Mouse (Mus musculus): ENCODE measurements around the gene Gpr3. TPM values are rescaled to one million over a fixed set of nuclear protein-coding genes. Genes with fewer than 3 reads are reported as not detected.
A peak's percentile ranks its signal among the peaks of the same experiment; 100 is the strongest.

The Gpr3 gene
- polyA plus RNA-seq, 1 experiment = not detected

GRCm38 (mm10) chr4:133253412-133253811 is 41.1 kb upstream of the Gpr3 start:
- no peaks in the 10 kb centered on the region for H3K27me3 ChIP-seq (ENCODE audit: control insufficient read depth, insufficient read depth, low read length)
- no peak for DNase-seq
- H3K27ac ChIP-seq (ENCODE audit: control insufficient read depth, insufficient read depth, low read length) = no peak overlapping the region
- WGBS = 94% methylated on average over 12 of the region's 12 CpGs
- no peaks in the 10 kb centered on the region; the same call in 1 of the 2 replicates for H3K36me3 ChIP-seq (ENCODE audit: control insufficient read depth, insufficient read depth, low read length)
- TF ChIP-seq CTCF (IDR thresholded peaks at IDR 0.05; ENCODE audit: borderline replicate concordance, control insufficient read depth, extremely low read depth, insufficient read depth, low read length, poor library complexity) = no peak
- no peak for TF ChIP-seq POLR2A (IDR thresholded peaks at IDR 0.05; ENCODE audit: control insufficient read depth, extremely low read depth, insufficient read depth, low read length, poor library complexity)
- peaks cover 8% of the 10 kb centered on the region for H3K4me1 ChIP-seq (replicated peaks; ENCODE audit: control insufficient read depth, insufficient read depth, low read length)
- no peak overlapping the region for H3K4me3 ChIP-seq (ENCODE audit: control insufficient read depth, insufficient read depth, low read length)

DNA sequence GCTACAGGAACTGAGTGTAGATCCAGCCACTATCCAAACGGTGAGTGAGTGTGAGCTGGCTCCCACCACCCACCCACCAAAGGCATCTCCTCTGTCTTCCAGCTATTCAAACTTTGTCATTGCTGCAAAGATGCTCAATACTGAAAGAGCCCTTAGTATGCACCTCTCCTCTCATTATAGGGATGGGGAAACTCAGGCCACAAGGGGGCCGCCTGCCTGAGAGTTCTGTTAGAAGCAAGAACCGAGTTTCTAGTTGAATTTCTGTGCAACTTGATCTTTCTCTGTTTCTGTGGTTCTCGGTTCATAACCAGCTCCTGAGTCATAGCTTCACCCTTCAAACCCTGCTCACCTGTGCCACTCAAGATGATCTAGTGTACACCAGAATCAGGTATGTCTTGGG is 39.8 kb upstream of the Gpr3 start:
- Histone ChIP-seq H3K4me1 (replicated peaks; ENCODE audit: control insufficient read depth, insufficient read depth, low read length) (peaks cover 8% of the 10 kb centered on the region), H3K36me3 (ENCODE audit: control insufficient read depth, insufficient read depth, low read length) (no peaks in the 10 kb centered on the region; the same call in 1 of the 2 replicates), H3K27ac (ENCODE audit: control insufficient read depth, insufficient read depth, low read length) (no peak overlapping the region), H3K27me3 (ENCODE audit: control insufficient read depth, insufficient read depth, low read length) (no peaks in the 10 kb centered on the region), H3K4me3 (ENCODE audit: control insufficient read depth, insufficient read depth, low read length) (no peak overlapping the region)
- 74% methylated on average over 4 of the region's 4 CpGs for WGBS
- no peak for DNase-seq
- TF ChIP-seq CTCF (IDR thresholded peaks at IDR 0.05; ENCODE audit: borderline replicate concordance, control insufficient read depth, extremely low read depth, insufficient read depth, low read length, poor library complexity) (no peak), POLR2A (IDR thresholded peaks at IDR 0.05; ENCODE audit: control insufficient read depth, extremely low read depth, insufficient read depth, low read length, poor library complexity) (no peak)

DNA sequence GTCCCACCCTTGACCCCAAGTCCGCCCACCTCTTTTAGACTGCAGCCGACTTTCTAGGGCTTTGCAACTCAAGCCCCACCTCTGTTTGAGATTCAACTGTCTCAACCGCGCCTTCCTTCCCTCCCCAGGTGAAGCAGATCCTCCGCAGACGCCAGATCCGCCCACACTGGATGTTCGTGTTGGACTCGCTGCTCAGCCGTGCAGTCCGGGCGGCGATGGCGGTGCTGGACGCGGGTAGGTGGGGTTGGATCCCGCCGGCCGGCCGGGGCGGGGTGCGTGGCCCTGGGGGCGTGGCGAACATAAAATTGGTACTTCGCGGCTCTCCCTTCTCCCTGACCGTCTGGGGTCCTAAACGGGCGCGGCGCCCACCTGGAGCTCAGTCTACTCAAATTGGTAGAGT is 38.9 kb upstream of the Gpr3 start:
- WGBS = 37% methylated on average over 31 of the region's 31 CpGs
- Histone ChIP-seq H3K4me1 (replicated peaks; ENCODE audit: control insufficient read depth, insufficient read depth, low read length) (peaks cover 13% of the 10 kb centered on the region), H3K27ac (ENCODE audit: control insufficient read depth, insufficient read depth, low read length) (no peak overlapping the region), H3K27me3 (ENCODE audit: control insufficient read depth, insufficient read depth, low read length) (no peaks in the 10 kb centered on the region), H3K36me3 (ENCODE audit: control insufficient read depth, insufficient read depth, low read length) (no peaks in the 10 kb centered on the region; the same call in 1 of the 2 replicates), H3K4me3 (ENCODE audit: control insufficient read depth, insufficient read depth, low read length) (no peak overlapping the region)
- TF ChIP-seq POLR2A (IDR thresholded peaks at IDR 0.05; ENCODE audit: control insufficient read depth, extremely low read depth, insufficient read depth, low read length, poor library complexity) = no peak
- no peak for TF ChIP-seq CTCF (IDR thresholded peaks at IDR 0.05; ENCODE audit: borderline replicate concordance, control insufficient read depth, extremely low read depth, insufficient read depth, low read length, poor library complexity)
- no peak for DNase-seq

GRCm38 (mm10) chr4:133250609-133251008 is 38.3 kb upstream of the Gpr3 start:
- DNase-seq = peak; percentile 89
- H3K4me1 ChIP-seq (replicated peaks; ENCODE audit: control insufficient read depth, insufficient read depth, low read length) = peaks cover 19% of the 10 kb centered on the region
- H3K27me3 ChIP-seq (ENCODE audit: control insufficient read depth, insufficient read depth, low read length) = no peaks in the 10 kb centered on the region
- TF ChIP-seq CTCF (IDR thresholded peaks at IDR 0.05; ENCODE audit: borderline replicate concordance, control insufficient read depth, extremely low read depth, insufficient read depth, low read length, poor library complexity) (peak; percentile 95), POLR2A (IDR thresholded peaks at IDR 0.05; ENCODE audit: control insufficient read depth, extremely low read depth, insufficient read depth, low read length, poor library complexity) (no peak)
- no peak overlapping the region for H3K4me3 ChIP-seq (ENCODE audit: control insufficient read depth, insufficient read depth, low read length)
- 7% methylated on average over 22 of the region's 22 CpGs for WGBS
- H3K27ac ChIP-seq (ENCODE audit: control insufficient read depth, insufficient read depth, low read length) = no peak overlapping the region
- H3K36me3 ChIP-seq (ENCODE audit: control insufficient read depth, insufficient read depth, low read length) = no peaks in the 10 kb centered on the region; the same call in 1 of the 2 replicates

DNA sequence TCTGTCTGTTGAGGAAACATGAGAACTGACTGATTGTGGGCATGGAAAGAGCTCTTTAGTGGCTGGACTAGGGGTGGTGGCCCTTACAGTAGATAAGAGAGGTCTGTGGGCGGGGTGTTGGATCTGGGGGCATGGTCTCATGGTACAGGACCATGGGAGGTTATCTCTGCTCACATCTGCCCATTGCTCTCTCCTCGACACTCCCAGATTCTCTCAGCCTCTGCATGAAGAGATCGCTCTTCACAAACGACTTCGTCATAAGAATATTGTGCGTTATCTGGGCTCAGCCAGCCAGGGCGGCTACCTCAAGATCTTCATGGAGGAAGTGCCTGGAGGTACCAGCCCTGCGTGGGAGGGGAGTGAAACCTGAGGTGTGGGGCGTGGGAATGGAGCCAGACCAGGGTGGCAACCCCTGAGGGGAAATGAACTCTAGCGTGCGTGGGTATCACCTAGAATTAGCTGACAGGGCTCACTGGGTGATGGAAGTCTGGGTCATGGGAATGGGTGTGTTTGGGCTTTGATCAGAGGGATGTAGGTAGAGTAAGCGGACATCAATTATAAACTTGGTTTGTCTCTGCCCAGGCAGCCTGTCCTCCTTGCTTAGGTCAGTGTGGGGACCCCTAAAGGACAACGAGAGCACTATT is 35.6 kb upstream of the Gpr3 start:
- 73% methylated on average over 13 of the region's 13 CpGs for WGBS
- TF ChIP-seq CTCF (IDR thresholded peaks at IDR 0.05; ENCODE audit: borderline replicate concordance, control insufficient read depth, extremely low read depth, insufficient read depth, low read length, poor library complexity) (no peak), POLR2A (IDR thresholded peaks at IDR 0.05; ENCODE audit: control insufficient read depth, extremely low read depth, insufficient read depth, low read length, poor library complexity) (no peak)

GRCm38 (mm10) chr4:133247072-133247471 is 34.7 kb upstream of the Gpr3 start:
- WGBS = 93% methylated on average over 15 of the region's 15 CpGs
- no peak overlapping the region for H3K4me3 ChIP-seq (ENCODE audit: control insufficient read depth, insufficient read depth, low read length)
- no peaks in the 10 kb centered on the region for H3K27me3 ChIP-seq (ENCODE audit: control insufficient read depth, insufficient read depth, low read length)
- no peak overlapping the region for H3K27ac ChIP-seq (ENCODE audit: control insufficient read depth, insufficient read depth, low read length)
- peaks cover 30% of the 10 kb centered on the region for H3K4me1 ChIP-seq (replicated peaks; ENCODE audit: control insufficient read depth, insufficient read depth, low read length)
- H3K36me3 ChIP-seq (ENCODE audit: control insufficient read depth, insufficient read depth, low read length) = no peaks in the 10 kb centered on the region
- TF ChIP-seq CTCF (IDR thresholded peaks at IDR 0.05; ENCODE audit: borderline replicate concordance, control insufficient read depth, extremely low read depth, insufficient read depth, low read length, poor library complexity) = no peak
- TF ChIP-seq POLR2A (IDR thresholded peaks at IDR 0.05; ENCODE audit: control insufficient read depth, extremely low read depth, insufficient read depth, low read length, poor library complexity) = no peak
- no peak for DNase-seq

More for the DNA sequence above, 35.6 kb upstream of the Gpr3 start:
- H3K27ac ChIP-seq (ENCODE audit: control insufficient read depth, insufficient read depth, low read length) = no peak overlapping the region
- no peak for DNase-seq
- peaks cover 30% of the 10 kb centered on the region for H3K4me1 ChIP-seq (replicated peaks; ENCODE audit: control insufficient read depth, insufficient read depth, low read length)
- no peaks in the 10 kb centered on the region for H3K36me3 ChIP-seq (ENCODE audit: control insufficient read depth, insufficient read depth, low read length)
- H3K27me3 ChIP-seq (ENCODE audit: control insufficient read depth, insufficient read depth, low read length) = no peaks in the 10 kb centered on the region
- no peak overlapping the region for H3K4me3 ChIP-seq (ENCODE audit: control insufficient read depth, insufficient read depth, low read length)
